Mouse (Mus musculus) Muller cell, postnatal 12 days (primary cell): ENCODE results near the gene Gm20481.
A peak's percentile ranks its signal among the peaks of the same experiment; 100 is the strongest.
"Not testable (repeated sequence)": the region's sequence is repeated elsewhere in the genome, so short reads cannot be mapped to it uniquely, and the experiment has no call there.

Experiments
- DNase-seq: peaks from one replicate; pipeline ENCODE4 v3.0.0-alpha.2; 2015; ENCODE audit errors: inconsistent ontology term

Gm20481 gene

GRCm38 (mm10) chr17:34969822-34970221, at the start of gene Gm20481:
Gene Gm20481 (plus strand): TSS chr17:34969912.
- DNase-seq, result not testable (repeated sequence)

GRCm38 (mm10) chr17:34922939-34923338, 46.8 kb upstream of the Gm20481 start:
- no peak for DNase-seq

- no peak for DNase-seq
Observed at GRCm38 (mm10) chr17:34924258-34924657, 45.5 kb upstream of the Gm20481 start.

GRCm38 (mm10) chr17:34927306-34928019, 42.2 kb upstream of the Gm20481 start:
- no peak for DNase-seq

- DNase-seq, result no peak
Observed at GRCm38 (mm10) chr17:34928841-34929240, 40.9 kb upstream of the Gm20481 start.

DNA sequence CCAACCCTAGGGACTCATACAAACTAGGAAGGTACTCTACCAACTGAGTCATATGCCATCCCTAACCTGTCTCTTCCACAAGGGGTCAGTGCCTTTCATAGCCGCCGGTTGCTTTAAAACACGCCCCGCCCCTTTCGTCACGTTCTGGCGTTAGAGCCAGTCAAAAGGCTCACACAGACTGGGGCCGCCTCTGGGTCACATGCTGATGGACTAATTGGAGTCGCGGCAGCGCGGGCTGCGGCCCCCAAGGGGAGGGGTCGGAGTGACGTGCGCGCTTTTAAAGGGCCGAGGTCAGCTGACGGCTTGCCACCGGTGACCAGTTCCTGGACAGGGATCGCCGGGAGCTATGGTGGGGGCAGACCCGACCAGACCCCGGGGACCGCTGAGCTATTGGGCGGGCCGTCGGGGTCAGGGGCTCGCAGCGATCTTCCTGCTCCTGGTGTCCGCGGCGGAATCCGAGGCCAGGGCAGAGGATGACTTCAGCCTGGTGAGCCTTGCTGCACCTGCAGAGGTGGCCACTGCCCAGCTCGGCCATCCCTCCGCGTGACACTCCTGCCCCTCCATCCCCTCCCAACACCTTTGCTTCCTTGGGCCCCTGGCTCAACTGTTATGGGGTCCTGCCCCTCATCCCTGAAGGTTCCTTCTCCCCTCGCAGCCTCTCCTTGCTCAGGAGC, 38.5 kb upstream of the Gm20481 start, which contains the start of gene Neu1:
Gene Neu1 (plus strand): TSS at position 193 of the 674 bp plus-strand sequence.
- peak; percentile 98 for DNase-seq

GRCm38 (mm10) chr17:34931735-34932098, 38.0 kb upstream of the Gm20481 start:
- no peak for DNase-seq

GRCm38 (mm10) chr17:34932287-34932686, 37.4 kb upstream of the Gm20481 start:
- DNase-seq, result no peak

GRCm38 (mm10) chr17:34934031-34934430, 35.7 kb upstream of the Gm20481 start:
- no peak for DNase-seq

GRCm38 (mm10) chr17:34934830-34935229, 34.9 kb upstream of the Gm20481 start:
- DNase-seq, result no peak

DNA sequence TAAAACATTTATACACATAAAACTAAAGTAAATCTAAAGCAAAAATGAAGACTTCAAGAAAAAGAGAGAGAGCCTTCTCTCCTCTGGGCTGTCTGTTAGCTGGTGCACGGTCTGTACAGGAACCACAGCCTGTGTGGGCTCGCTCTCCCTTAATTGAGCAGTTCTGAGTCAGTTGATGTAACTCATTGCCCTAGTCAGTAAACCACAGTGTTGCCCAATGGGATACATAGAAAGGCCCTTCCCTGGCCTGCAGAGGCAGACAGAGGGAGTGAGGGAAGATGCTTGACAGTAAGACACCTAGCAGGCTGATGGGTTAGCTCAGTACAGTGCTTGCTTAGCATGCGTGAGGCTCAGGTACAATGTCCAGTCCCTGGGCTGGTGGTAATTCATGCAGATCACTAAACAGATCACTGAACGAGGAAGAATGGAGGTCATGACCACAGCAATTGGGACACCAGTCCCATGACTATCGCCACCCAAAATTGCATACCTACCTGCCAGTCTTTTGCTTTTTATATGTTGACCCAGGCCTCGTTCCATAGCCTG, 31.7 kb upstream of the Gm20481 start:
- no peak for DNase-seq

- DNase-seq, result peak; percentile 59
Observed at GRCm38 (mm10) chr17:34941344-34942041, 28.2 kb upstream of the Gm20481 start.

DNA sequence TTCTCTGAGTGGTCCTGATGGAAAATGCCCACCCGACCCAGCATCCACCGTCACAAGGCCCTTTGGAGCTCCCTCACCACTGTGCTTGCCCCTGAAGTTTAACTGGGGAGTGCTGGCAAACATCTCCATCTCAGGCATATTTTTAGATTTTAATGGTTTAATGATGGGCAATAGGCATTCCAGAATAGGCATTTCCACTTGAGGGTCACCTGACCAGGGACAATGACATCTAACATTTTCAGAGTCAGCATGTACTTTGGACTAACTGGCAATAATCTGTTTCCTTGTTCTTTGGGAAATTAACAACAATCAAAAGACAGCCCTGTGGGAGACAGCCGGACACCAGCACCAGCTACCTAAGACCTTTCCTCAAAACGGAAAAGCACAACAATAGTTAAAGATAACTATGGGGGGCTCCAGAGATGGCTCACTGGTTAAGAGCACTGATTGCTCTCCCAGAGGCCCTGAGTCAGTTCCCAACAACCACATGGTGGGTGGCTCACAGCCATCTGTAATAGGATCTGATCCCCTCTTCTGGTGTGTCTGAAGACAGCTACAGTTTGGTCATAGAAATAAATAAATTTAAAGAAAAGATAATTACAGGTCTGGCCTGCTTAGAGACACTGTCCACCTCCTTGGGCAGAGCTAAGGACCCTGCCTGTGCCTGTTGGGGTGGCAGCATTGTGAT, 26.4 kb upstream of the Gm20481 start:
- no peak for DNase-seq

- DNase-seq, result no peak
Observed at GRCm38 (mm10) chr17:34944362-34944761, 25.4 kb upstream of the Gm20481 start.

DNA sequence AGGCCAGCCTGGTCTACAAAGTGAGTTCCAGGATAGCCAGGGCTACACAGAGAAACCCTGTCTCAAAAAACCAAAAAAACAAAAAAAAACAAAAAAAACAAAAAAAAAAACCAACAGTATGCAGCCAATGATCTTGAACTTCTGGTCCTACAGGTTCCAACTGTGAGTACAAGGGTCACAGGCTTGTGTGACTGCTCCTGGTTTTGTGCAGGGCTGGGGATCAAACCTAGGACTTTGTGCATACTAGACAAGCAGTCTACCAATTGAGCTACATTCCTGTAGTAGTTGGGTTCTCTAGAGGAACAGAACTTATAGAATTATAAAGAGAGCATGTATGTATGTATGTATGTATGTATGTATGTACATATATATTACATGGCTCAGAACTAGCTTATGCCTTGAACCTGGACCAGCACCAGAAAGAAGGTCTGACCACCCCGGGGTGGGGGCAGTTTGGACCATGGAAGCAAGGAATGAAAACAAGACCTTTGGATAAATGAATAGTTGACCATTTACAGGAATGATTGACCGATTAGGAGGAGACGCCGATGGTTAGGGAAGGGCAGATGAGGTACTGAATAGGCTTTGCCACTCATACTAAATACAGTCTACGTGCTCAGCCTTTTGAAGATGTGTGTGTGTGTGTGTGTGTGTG, 23.1 kb upstream of the Gm20481 start:
- DNase-seq, result no peak

DNA sequence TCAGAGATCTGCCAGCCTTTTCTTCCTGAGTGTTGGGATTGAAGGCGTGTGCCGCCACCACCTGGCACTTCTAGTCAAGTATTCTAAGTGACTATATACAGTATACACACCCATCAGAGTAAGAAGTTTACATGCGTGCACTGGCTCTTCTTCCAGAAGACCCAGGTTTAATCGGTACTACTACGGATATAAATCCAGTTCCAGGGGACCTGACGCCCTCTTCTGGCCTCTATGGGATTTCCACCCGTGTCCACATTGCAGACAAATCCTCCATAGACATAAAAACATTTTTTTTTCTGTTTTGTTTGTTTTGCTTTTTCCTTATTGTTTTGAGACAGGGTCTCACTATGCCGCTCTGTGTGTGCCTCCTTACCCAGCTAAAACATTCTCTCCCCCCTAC, 22.1 kb upstream of the Gm20481 start:
- DNase-seq, result no peak

DNA sequence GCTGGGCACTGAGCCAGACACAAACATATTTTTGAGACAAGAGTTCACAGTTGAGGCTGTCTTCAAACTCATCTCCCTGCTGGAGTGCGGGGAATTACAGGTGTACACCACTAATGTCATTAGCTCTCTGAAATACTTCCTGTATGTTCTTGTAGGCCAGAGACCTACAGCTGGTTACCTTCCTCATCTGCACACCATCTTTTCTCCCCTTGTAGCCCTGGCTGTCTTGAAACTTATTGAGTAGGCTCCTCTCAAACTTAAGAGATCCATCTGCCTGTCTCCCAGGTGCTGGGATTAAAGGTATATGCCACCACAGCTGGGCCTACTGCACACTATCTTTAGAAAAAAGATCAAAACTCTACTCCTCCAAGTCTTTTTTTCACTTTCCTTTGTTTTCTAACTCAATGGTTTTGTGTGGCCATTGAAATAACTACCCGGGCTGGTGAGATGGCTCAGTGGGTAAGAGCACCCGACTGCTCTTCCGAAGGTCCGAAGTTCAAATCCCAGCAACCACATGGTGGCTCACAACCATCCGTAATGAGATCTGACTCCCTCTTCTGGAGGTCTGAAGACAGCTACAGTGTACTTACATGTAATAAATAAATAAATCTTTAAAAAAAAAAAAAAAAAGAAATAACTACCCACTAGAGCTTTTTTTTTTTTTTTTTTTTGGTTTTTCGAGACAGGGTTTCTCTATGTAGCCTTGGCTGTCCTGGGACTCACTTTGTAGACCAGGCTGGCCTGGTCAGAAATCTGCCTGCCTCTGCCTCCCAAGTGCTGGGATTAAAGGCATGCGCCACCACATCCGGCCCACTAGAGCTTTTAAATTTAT, 20.8 kb upstream of the Gm20481 start:
- not testable (repeated sequence) for DNase-seq

DNA sequence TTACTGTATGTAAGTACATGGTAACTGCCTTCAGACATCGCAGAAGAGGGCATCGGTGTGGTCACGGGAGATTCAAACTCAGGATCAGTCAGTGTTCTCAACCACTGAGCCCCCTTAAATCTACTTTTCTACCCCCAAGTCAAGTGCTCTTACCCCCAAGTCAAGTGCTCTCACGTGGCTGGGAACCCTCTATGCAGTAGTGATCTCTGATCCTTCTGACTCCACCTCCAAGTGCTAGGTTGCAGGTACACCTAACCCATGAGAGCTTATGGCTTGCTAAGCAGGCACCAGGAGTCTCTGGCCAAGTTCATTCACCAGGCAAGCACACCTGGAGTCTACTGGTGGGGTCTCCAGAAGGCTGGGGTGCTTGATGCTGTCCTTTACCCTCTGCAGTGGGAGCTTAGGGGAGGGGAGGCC, 20.2 kb upstream of the Gm20481 start:
- no peak for DNase-seq

- DNase-seq, result no peak
Observed at GRCm38 (mm10) chr17:34950514-34951455, 18.9 kb upstream of the Gm20481 start.
